Mouse (Mus musculus): Measurements from ENCODE around the gene Abcc5. TPM values are rescaled to one million over a fixed set of nuclear protein-coding genes. Genes with fewer than 3 reads are reported as not detected.
"Not testable (repeated sequence)": the region's sequence is repeated elsewhere in the genome, so short reads cannot be mapped to it uniquely, and the experiment has no call there.

Abcc5 gene
- polyA plus RNA-seq (2016; fragmentation: Nextera tagmentation; extraction: Ambion mirVana), result 121 and 131 TPM in 2 replicates

DNA sequence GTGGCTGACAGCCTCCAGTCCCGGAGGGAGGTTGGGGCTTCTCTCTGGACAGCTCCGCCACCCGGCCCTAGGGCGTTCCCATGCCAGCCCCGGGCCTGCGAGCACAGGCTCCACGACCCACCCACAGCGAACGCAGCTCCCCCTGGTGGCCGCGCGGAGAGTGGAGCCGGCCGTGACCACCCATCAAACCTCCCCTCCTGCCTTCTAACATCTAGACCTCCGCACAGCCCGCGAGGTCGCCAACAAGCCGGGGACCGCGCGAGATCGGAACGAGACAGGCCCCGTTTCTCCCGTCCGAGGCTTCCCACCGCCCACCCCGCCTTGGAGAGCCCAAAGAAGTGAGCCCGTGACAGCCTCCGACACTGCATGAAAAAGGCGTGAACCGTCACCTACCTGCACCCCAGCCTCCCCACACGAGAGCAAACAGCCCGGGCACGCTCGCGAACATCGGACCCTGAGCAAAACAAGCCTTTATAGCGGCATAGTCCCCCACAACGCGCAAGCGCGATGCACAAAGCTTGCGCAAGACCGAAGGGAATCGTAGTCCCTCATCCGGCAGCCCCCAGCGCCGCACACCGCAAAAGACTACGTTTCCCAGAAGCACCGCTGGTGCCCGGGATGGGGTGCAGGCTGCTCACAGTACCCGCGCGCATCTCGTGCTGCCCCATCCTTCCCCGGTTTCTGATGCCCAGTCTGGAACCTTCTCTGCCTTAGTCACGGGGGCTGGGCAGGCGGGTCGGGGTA, at the start of gene Abcc5:
Gene Abcc5 (minus strand): TSS at position 540 of the 744 bp plus-strand sequence.
- ATAC-seq (ENCODE audit: low FRiP score, low read depth), result peak; percentile 99
- H3K4me3 ChIP-seq, result peak within 1 kb of the TSS; percentile 59
- WGBS, result under 1% methylated on average over 62 of the region's 62 CpGs

DNA sequence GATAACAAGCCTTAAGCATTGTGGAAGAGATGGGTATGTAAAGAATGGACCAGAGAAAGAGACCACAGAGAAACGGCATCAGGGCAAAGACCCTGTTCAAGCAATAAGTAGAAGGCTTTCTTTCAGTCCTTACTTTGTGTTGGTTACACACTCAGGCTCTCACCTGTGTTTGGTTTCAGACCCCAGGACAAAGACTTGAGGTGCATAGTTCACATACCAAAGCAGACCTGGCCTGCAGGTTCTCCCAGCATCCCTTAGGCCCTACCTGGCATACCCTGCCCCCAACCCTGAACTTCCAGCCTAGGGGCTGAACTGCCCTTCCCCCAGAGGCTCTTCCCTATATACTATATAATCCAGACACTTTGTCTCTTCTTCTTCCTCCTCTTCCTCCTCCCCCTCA, 49.1 kb upstream of the Abcc5 start:
- no peak overlapping the region for H3K27ac ChIP-seq
- H3K4me1 ChIP-seq, result peaks cover 8% of the 10 kb centered on the region; the same call in 1 of the 2 replicates
- H3K9me3 ChIP-seq, result no peaks in the 10 kb centered on the region
- ATAC-seq (ENCODE audit: low FRiP score, low read depth), result no peak
- H3K9ac ChIP-seq, result no peak overlapping the region
- WGBS, result 87% methylated on average over 1 of the region's 1 CpGs
- H3K4me2 ChIP-seq (replicated peaks), result no peak overlapping the region
- H3K27me3 ChIP-seq (replicated peaks), result no peaks in the 10 kb centered on the region
- no peak overlapping the region for H3K4me3 ChIP-seq
- no peaks in the 10 kb centered on the region for H3K36me3 ChIP-seq

More for the DNA sequence above, at the start of gene Abcc5:
- Histone ChIP-seq H3K27ac (peak within 1 kb of the TSS; percentile 60; the same call in 1 of the 2 replicates), H3K4me2 (replicated peaks) (peak within 1 kb of the TSS; percentile 62), H3K9me3 (no peaks in the 10 kb centered on the region), H3K27me3 (replicated peaks) (no peaks in the 10 kb centered on the region), H3K9ac (peak within 1 kb of the TSS; percentile 73), H3K4me1 (peaks cover 14% of the 10 kb centered on the region), H3K36me3 (peaks cover 10% of the 10 kb centered on the region)

DNA sequence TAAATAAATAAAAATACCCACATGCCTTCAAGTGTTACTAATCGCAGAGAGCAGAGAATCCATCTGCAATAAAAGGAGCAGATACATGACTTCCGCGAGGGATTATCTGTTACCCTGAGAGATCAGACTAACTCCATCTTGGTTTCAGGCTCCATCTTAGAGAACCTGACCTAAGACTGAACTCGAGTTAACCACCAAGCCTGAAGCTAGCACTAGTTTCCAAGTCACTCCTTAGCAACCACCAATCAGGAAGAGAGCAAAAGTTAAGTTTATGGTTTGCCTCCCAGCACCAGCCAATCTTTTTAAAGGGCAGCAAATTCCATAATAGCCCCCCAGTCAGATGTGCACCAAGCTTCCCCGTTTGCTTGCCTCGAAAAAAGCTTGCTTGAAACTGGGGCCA, 48.6 kb upstream of the Abcc5 start:
- Histone ChIP-seq H3K4me3 (no peak overlapping the region), H3K27me3 (replicated peaks) (no peaks in the 10 kb centered on the region), H3K9me3 (no peaks in the 10 kb centered on the region), H3K27ac (no peak overlapping the region), H3K4me2 (replicated peaks) (no peak overlapping the region), H3K4me1 (peaks cover 8% of the 10 kb centered on the region; the same call in 1 of the 2 replicates), H3K9ac (no peak overlapping the region), H3K36me3 (no peaks in the 10 kb centered on the region)
- no peak for ATAC-seq (ENCODE audit: low FRiP score, low read depth)
- 83% methylated on average over 6 of the region's 6 CpGs for WGBS

DNA sequence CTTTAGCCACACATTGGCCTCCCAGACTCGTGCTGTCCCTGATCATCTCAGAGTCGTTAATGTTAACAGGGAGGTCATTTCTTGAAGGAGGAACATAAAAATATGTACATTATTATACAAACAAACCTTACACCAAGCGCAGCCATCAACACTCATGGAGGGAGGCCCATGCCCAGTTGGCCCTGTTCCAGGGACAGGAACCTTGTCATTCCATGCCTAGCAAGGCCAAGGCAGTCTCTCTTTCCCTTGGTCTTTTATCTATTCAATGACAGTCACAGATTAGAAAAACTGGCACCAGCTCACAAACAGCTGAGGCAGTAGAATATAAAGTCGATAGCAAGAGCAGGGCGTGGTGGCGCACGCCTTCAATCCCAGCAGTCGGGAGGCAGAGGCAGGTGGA, 48.0 kb upstream of the Abcc5 start:
- no peak overlapping the region for H3K4me3 ChIP-seq
- 95% methylated on average over 8 of the region's 8 CpGs for WGBS
- ATAC-seq (ENCODE audit: low FRiP score, low read depth), result no peak
- no peak overlapping the region for H3K9ac ChIP-seq
- no peak overlapping the region for H3K4me2 ChIP-seq (replicated peaks)
- H3K9me3 ChIP-seq, result no peaks in the 10 kb centered on the region
- H3K27ac ChIP-seq, result no peak overlapping the region
- H3K27me3 ChIP-seq (replicated peaks), result no peaks in the 10 kb centered on the region
- no peaks in the 10 kb centered on the region for H3K36me3 ChIP-seq
- H3K4me1 ChIP-seq, result peaks cover 8% of the 10 kb centered on the region; the same call in 1 of the 2 replicates

DNA sequence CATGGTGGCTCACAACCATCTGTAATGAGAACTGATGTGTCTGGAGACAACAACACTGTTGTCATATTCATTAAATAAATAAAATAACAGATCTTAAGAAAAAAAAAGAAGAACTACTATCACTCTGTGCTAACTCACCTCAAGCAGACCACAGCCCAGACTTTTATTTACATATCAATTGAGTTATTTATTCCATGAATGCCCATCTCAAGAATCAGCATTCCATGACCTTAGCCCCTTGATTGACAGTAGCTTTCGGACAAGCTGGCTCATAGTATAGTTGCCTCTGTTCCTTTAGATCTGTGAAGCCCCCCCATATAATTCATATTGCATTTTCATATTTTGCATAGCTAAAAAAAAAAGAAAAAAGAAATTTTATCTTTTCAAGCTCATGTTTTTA, 47.6 kb upstream of the Abcc5 start:
- Histone ChIP-seq H3K27me3 (replicated peaks) (no peaks in the 10 kb centered on the region), H3K4me2 (replicated peaks) (no peak overlapping the region), H3K9ac (no peak overlapping the region), H3K9me3 (no peaks in the 10 kb centered on the region), H3K4me1 (peaks cover 8% of the 10 kb centered on the region; the same call in 1 of the 2 replicates), H3K4me3 (no peak overlapping the region), H3K27ac (no peak overlapping the region), H3K36me3 (no peaks in the 10 kb centered on the region)
- ATAC-seq (ENCODE audit: low FRiP score, low read depth), result no peak
- WGBS, result 87% methylated on average over 1 of the region's 1 CpGs

DNA sequence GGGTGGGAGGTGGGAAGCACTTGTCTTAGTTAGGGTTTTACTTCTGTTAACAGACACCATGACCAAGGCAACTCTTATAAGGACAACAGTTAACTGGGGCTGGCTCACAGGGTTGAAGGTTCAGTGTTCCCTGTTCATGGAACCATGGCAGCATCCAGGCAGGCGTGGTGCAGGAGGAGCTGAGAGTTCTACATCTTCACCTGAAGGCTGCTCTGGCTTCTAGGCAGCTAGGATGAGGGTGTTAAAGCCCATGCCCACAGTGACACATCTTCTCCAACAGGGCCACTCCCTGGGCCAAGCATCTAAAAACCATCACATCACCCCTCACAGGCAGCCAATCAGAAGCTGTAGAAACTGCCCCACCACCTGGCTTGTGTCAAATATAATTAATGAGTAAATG, 45.5 kb upstream of the Abcc5 start:
- H3K4me3 ChIP-seq, result no peak overlapping the region
- H3K4me2 ChIP-seq (replicated peaks), result no peak overlapping the region
- no peak for ATAC-seq (ENCODE audit: low FRiP score, low read depth)
- no peaks in the 10 kb centered on the region for H3K9me3 ChIP-seq
- H3K9ac ChIP-seq, result no peak overlapping the region
- H3K27ac ChIP-seq, result no peak overlapping the region
- no peaks in the 10 kb centered on the region for H3K27me3 ChIP-seq (replicated peaks)
- H3K36me3 ChIP-seq, result no peaks in the 10 kb centered on the region
- H3K4me1 ChIP-seq, result no peaks in the 10 kb centered on the region
- WGBS, result 88% methylated on average over 1 of the region's 1 CpGs

DNA sequence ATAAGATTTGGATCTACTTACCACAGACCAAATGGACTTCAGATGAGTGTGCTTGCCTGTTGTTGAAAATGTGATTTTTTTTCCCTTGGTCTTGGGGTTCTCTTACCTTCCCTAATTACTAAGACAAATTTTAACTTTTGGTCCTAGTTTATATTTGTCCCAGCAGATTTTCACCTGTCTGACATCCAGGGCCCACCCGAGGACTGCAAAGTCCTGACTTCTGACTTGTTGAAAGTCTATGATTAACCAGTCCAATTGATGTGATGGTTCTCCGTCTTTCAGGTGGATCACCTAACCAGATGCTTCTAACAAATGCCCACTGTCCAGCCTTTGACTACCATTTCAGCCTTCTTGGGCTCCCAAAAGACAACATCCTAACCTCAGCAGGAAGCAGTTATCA, 44.8 kb upstream of the Abcc5 start:
- Histone ChIP-seq H3K9me3 (no peaks in the 10 kb centered on the region), H3K36me3 (no peaks in the 10 kb centered on the region), H3K9ac (no peak overlapping the region), H3K27me3 (replicated peaks) (no peaks in the 10 kb centered on the region), H3K4me2 (replicated peaks) (no peak overlapping the region), H3K4me1 (no peaks in the 10 kb centered on the region), H3K4me3 (no peak overlapping the region), H3K27ac (no peak overlapping the region)
- no peak for ATAC-seq (ENCODE audit: low FRiP score, low read depth)
- 93% methylated on average over 2 of the region's 2 CpGs for WGBS

DNA sequence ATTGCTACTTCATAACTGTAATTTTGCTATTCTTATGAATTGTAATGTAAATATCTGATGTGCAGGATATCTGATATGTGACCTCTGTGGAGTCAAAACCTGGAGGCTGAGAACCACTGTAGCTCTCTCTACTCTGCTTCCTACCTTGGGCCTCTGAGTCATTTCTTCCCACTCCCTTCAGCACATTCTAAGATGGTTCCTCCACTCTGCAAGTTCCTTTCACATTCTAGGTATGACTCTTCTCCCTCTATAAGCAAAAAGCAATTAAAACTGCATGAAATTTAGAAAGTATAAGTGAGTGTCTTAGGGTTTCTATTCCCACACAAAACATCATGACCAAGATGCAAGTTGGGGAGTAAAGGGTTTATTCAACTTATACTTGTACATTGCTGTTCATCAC, 38.5 kb upstream of the Abcc5 start:
- no peak overlapping the region for H3K27ac ChIP-seq
- H3K9me3 ChIP-seq, result no peaks in the 10 kb centered on the region
- H3K9ac ChIP-seq, result no peak overlapping the region
- H3K27me3 ChIP-seq (replicated peaks), result no peaks in the 10 kb centered on the region
- H3K4me2 ChIP-seq (replicated peaks), result no peak overlapping the region
- H3K4me1 ChIP-seq, result no peaks in the 10 kb centered on the region
- H3K36me3 ChIP-seq, result no peaks in the 10 kb centered on the region
- ATAC-seq (ENCODE audit: low FRiP score, low read depth), result no peak
- no peak overlapping the region for H3K4me3 ChIP-seq

DNA sequence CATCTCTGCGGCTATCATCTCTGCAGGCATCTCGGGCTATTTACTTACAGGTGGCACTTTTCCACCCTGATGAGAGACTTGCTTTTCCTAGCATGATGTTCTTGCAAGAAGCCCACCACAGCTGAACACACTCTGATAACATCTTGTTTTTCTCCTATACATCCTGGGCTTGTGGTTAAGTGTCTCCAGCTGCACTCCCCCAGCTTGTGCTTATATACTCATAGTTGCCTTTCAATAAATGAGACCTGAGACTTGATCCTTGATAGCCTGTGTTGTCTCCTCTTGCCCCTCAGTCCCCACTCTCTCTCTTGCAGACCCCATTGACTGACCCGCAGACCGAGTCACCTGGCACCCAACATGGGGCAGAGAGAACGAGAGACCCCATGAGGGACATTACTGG, 32.5 kb upstream of the Abcc5 start:
- not testable (repeated sequence) for H3K4me2 ChIP-seq (replicated peaks); H3K4me1 ChIP-seq; H3K27ac ChIP-seq; H3K27me3 ChIP-seq (replicated peaks); H3K9me3 ChIP-seq; H3K36me3 ChIP-seq; ATAC-seq (ENCODE audit: low FRiP score, low read depth); H3K4me3 ChIP-seq; H3K9ac ChIP-seq
- 92% methylated on average over 5 of the region's 5 CpGs for WGBS

DNA sequence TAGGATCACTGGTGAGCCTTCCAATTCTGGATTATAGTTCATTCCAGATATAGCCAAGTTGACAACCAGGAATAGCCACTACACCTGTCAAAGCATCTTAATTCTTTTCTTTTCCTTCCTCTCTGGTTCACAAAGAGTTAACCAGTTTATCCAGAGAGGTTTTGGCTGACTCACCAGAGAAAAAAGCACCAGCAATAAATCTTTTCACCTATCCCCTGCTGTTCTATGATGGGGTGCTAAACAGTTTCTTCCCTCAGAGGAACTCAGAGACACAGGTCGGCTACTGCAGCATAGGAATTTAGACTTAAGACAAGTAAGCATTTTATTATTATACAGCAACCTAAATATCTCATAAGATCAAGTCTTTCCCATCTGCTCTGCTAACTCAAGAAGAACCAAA, 29.9 kb upstream of the Abcc5 start:
- no peaks in the 10 kb centered on the region for H3K4me1 ChIP-seq
- WGBS, result 0% methylated on average over 1 of the region's 1 CpGs
- H3K27ac ChIP-seq, result no peak overlapping the region
- H3K4me3 ChIP-seq, result no peak overlapping the region
- no peaks in the 10 kb centered on the region for H3K36me3 ChIP-seq
- no peaks in the 10 kb centered on the region for H3K27me3 ChIP-seq (replicated peaks)
- H3K9ac ChIP-seq, result no peak overlapping the region
- no peak overlapping the region for H3K4me2 ChIP-seq (replicated peaks)
- H3K9me3 ChIP-seq, result no peaks in the 10 kb centered on the region
- no peak for ATAC-seq (ENCODE audit: low FRiP score, low read depth)

DNA sequence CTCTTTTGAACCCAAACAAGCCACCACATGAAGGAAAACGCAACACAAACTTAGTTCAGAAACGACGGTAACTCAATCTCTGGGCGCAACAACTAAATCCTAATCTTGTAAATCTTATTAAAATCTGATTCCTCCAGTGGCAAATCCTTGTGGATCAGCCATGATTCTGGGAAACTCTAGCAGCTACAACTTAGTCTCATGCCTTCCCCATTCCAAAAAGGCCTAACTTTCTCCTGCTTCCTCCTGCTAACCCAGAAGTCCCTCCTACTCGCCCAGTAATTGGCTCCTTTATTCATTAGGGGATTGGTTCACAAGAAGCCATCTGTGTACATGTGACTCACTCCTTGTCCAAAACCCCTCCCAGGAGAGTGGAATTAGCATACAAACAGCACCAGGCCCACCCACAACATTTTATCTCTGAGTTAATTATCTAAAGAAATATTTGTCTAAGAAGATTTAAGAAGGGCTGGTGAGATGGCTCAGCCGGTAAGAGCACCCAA, 28.0 kb upstream of the Abcc5 start:
- no peak overlapping the region for H3K27ac ChIP-seq
- ATAC-seq (ENCODE audit: low FRiP score, low read depth), result no peak
- no peaks in the 10 kb centered on the region for H3K9me3 ChIP-seq
- H3K4me3 ChIP-seq, result no peak overlapping the region
- no peak overlapping the region for H3K4me2 ChIP-seq (replicated peaks)
- no peaks in the 10 kb centered on the region for H3K27me3 ChIP-seq (replicated peaks)
- H3K4me1 ChIP-seq, result no peaks in the 10 kb centered on the region
- no peak overlapping the region for H3K9ac ChIP-seq
- no peaks in the 10 kb centered on the region for H3K36me3 ChIP-seq
- 93% methylated on average over 6 of the region's 6 CpGs for whole genome bisulfite sequencing

DNA sequence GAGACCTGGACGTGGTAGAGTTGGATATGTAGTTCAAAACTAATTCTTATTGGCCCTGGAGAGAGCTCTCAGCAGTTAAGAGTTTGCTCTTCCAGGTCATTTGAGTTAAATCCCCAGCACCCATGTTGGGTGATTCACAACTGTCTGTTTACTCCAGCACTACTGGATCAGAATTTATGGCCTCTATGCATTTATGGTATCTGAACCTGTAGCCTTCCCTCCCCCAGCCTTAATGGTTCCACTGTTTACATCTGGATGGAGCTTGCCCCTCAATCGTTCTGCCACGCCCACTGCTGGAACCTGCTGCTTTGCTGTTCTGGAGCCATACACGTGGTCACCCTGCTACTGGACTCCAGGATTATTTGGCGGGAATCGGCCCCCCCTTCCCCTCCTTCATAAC, 25.6 kb upstream of the Abcc5 start:
- Histone ChIP-seq H3K9me3 (no peaks in the 10 kb centered on the region), H3K27ac (no peak overlapping the region), H3K4me1 (no peaks in the 10 kb centered on the region), H3K4me2 (replicated peaks) (no peak overlapping the region), H3K4me3 (no peak overlapping the region), H3K9ac (no peak overlapping the region), H3K27me3 (replicated peaks) (no peaks in the 10 kb centered on the region), H3K36me3 (no peaks in the 10 kb centered on the region)
- WGBS, result 72% methylated on average over 6 of the region's 6 CpGs
- no peak for ATAC-seq (ENCODE audit: low FRiP score, low read depth)

DNA sequence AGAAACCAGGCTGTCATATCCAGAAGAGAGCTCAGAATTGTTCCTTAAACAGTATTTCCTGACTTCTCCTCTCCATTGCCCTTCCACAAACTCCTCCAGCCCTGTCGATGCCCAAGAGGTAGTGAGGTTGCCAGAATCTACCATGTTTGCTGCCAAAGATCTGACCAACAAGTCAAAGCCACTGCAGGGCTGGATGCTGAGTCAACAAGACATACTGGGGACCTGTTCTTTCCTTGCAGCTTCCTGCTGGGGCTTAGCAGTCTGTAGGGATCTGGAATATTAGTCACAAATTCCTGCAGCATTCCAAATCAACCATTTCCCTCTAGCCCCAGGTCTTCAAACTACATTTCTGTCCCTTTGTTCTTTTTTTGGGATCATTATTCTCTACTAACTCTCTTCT, 19.7 kb upstream of the Abcc5 start:
- no peaks in the 10 kb centered on the region for H3K27me3 ChIP-seq (replicated peaks)
- no peak overlapping the region for H3K27ac ChIP-seq
- WGBS, result 84% methylated on average over 1 of the region's 1 CpGs
- no peak overlapping the region for H3K4me3 ChIP-seq
- no peaks in the 10 kb centered on the region for H3K4me1 ChIP-seq
- H3K4me2 ChIP-seq (replicated peaks), result no peak overlapping the region
- H3K36me3 ChIP-seq, result no peaks in the 10 kb centered on the region
- no peaks in the 10 kb centered on the region for H3K9me3 ChIP-seq
- H3K9ac ChIP-seq, result no peak overlapping the region
- ATAC-seq (ENCODE audit: low FRiP score, low read depth), result no peak

Data from neural tube, embryonic 12.5 days (tissue).